Mouse (Mus musculus) heart, adult 2 months (tissue): ENCODE results near the gene Nudt11. TPM values are rescaled to one million over a fixed set of nuclear protein-coding genes. Genes with fewer than 3 reads are reported as not detected.
"Not testable (repeated sequence)": the region's sequence is repeated elsewhere in the genome, so short reads cannot be mapped to it uniquely, and the experiment has no call there.

Source experiments
- DNase-seq, 2 experiments: peaks; one replicate each; pipeline ENCODE4 v3.0.0; 2021
- H3K27ac ChIP-seq: fragments of 200-600 bp; 2 replicates; pipeline ENCODE4 v1.8.1; 2022
- H3K27me3 ChIP-seq: fragments of 200-500 bp; 2 replicates; pipeline ENCODE4 v1.6.1; 2012; ENCODE audit warnings: mild to moderate bottlenecking, low read length, inconsistent platforms, mixed read lengths; ENCODE audit not compliant: control insufficient read depth, insufficient read depth
- H3K36me3 ChIP-seq: fragments of 200-500 bp; 2 replicates; pipeline ENCODE4 v1.6.1; 2012; ENCODE audit warnings: low read length, inconsistent platforms; ENCODE audit not compliant: control insufficient read depth, insufficient read depth
- H3K4me1 ChIP-seq: fragments of 200-500 bp; 2 replicates; pipeline ENCODE4 v1.6.1; 2011; ENCODE audit warnings: low read length; ENCODE audit not compliant: control insufficient read depth, insufficient read depth
- H3K4me3 ChIP-seq: fragments of 200-600 bp; 2 replicates; pipeline ENCODE4 v1.8.1; 2022
- H3K79me2 ChIP-seq: fragments of 200-500 bp; replicated peaks from 2 replicates; pipeline ENCODE4 v1.6.1; 2012; ENCODE audit warnings: mild to moderate bottlenecking, inconsistent platforms, low read length, moderate library complexity, mixed read lengths; ENCODE audit not compliant: control insufficient read depth, insufficient read depth
- H3K9ac ChIP-seq: fragments of 200-500 bp; 2 replicates; pipeline ENCODE4 v1.6.1; 2012; ENCODE audit warnings: low read depth, mild to moderate bottlenecking, control low read depth, inconsistent platforms, low read length, mixed read lengths
- CTCF ChIP-seq: fragments of 200-600 bp; IDR thresholded peaks from 2 replicates; pipeline ENCODE4 v1.8.1; 2022; ENCODE audit warnings: antibody characterized with exemption, mild to moderate bottlenecking, moderate library complexity
- EP300 ChIP-seq: fragments of 200-500 bp; IDR thresholded peaks from 2 replicates; pipeline ENCODE4 v1.6.1; 2011; ENCODE audit warnings: low read depth, low read length, control low read depth; ENCODE audit not compliant: insufficient read depth
- POLR2A ChIP-seq: fragments of 200-500 bp; IDR thresholded peaks from 2 replicates; pipeline ENCODE4 v1.6.1; 2011; ENCODE audit warnings: mild to moderate bottlenecking, low read depth, low read length, control low read depth; ENCODE audit not compliant: insufficient read depth
- WGBS: fragments of 180-500 bp; shearing (Covaris S2); methylation state at CpG from one replicate; pipeline ENCODE4 v1.1.7; 2018; 5-methylcytosine and 5-hydroxymethylcytosine counted together
- intact Hi-C: fragments of 180-260 bp; cut with DNase I; formaldehyde crosslinking; loops from one replicate; pipeline ENCODE4 v1.15.1; 2025
- long read RNA-seq: library from polyadenylated mRNA; stranded (forward); transcript quantifications from one replicate; pipeline ENCODE4 v2.0.0, GENCODE M21; 2021
- polyA plus RNA-seq: library from polyadenylated mRNA; depleted of rRNA; stranded (reverse); fragments of >200 nt; gene quantifications from 2 replicates; pipeline ENCODE4 v1.2.3, GENCODE M21; 2012; rRNA removed
- total RNA-seq, 2 experiments: library from RNA; stranded (reverse); gene quantifications; 2 replicates each; pipeline ENCODE4 v1.2.3; 2021

Nudt11 gene
- 1 to 10 TPM in 1 of 2 experiments, under 1 TPM in 1; 0.93 to 1.6 TPM for total RNA-seq
- polyA plus RNA-seq: 0.70 and 1.00 TPM in 2 replicates
- long read RNA-seq, partial matches to known transcripts: 0 of 1 reads
- long read RNA-seq, other reads (novel, unspliced or antisense): 0 of 1 reads

DNA sequence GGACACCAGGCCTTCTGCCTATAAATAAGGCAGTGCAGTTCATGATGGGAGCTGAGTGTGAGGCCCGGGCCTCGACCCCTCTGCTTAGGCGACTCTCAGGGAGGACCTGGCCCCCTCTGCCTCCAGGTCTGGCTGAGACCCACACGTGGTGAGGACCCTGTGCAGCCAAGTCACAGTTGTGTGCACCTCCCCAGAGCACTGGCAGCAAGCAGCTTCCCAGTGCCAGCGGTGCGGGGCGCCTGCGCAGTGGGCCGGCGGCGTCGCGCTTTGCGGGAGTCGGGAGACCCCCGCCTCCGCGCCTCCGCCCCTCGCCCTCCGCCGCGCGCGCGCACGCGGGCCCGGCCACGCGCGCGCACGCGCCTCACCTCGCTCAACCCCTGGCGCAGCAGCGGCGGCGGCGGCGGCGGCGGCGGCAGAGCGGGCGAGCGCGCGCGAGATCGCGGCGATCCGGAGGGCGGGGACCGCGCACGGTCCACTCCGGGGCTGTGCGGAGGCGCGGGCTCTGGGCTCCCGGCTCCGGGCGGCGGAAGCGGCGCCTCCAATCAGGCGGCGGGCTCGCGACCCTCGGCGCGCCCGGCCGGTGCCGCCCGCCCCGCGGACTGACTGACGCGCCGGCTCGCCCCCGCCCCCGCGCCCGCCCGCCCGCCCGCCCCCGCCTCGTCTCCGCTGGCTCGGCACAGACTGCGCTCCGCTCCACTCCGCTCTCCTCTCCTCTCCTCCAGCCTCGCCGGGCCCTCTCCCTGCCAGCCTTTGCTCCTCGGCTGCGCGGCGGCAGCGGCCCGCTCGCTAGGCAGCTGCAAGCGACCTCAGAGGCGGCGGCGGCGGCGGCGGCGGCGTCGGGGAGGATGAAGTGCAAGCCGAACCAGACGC lies at the start of gene Nudt11:
Gene Nudt11, plus strand, starts transcription at position 388 of the 870 bp plus-strand sequence.
- H3K4me3 ChIP-seq, H3K79me2 ChIP-seq, H3K27ac ChIP-seq, intact Hi-C loops, H3K27me3 ChIP-seq, H3K4me1 ChIP-seq, H3K36me3 ChIP-seq, H3K9ac ChIP-seq: not testable (repeated sequence)
- DNase-seq: peak; percentile 3 to 23
- no CpG with 5 or more reads among the region's 121 CpGs for WGBS

DNA sequence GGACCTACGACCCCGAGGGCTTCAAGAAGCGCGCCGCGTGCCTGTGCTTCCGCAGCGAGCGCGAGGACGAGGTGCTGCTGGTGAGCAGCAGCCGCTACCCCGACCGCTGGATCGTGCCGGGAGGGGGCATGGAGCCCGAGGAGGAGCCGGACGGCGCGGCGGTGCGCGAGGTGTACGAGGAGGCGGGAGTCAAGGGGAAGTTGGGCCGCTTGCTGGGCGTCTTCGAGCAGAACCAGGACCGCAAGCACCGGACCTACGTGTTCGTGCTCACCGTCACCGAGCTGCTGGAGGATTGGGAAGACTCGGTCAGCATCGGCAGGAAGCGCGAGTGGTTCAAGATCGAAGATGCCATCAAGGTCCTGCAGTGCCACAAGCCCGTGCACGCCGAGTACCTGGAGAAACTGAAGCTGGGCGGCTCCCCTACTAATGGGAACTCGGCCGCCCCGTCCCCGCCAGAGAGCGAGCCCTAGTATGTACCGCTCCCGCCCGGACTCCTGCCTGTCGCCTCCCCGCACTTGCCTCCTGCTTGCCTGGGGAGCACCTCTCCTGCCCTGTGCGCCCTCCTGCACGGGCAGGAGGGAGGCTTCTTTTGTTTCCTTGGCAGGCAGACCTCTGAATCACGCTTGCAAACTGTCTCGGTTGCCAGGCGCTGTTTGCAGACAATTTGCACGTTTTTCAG lies 822 bp downstream of the Nudt11 start:
- H3K4me1 ChIP-seq, H3K27me3 ChIP-seq, H3K9ac ChIP-seq, H3K4me3 ChIP-seq, H3K79me2 ChIP-seq, intact Hi-C loops, DNase-seq, H3K27ac ChIP-seq, H3K36me3 ChIP-seq: not testable (repeated sequence)
- WGBS: 10% methylated on average over 9 of the region's 60 CpGs

GRCm38 (mm10) chrX:6061563-6061962 lies 14.3 kb downstream of the Nudt11 start:
- 41% methylated on average over 1 of the region's 1 CpGs for WGBS
- no peak overlapping the region for H3K9ac ChIP-seq

DNA sequence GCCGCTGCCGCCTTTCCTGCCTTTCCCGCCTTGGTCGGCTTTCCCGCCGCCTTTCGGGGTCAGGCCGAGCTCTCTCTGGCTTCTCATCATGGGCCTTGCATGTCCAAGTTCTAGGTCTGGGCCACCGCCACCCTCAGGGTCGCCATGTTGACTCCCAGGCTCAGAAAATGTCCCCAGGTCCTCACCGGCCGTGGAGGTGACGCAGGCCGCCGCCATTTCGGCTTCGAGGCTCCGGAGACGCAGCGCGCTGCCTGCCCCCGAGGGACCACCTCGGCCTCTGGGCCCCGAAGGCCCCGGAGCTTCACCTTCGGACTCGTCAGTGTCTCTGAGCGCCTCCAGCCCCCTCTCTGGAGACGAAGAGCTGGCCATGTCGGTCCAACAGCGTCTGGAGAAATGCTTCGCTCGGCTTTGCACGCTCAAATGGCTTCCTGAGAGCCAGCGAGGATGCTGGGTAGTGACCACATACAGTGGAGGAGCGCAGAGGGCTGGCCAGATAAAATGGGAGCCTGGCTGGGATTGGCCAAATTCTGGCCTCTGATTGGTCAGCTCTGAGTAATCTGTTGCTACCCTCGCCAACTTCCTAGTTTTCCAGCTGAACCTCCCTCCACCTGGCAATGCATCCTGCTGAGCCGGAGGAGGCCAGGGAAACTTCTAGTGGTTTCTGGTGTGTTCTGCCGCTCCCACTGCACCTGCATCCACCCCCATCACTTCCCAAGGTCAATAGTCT lies 35.9 kb downstream of the Nudt11 start, which contains the start of gene AU022751:
Gene AU022751, minus strand, starts transcription at position 466 of the 727 bp plus-strand sequence.
- Histone ChIP-seq H3K27me3 (no peaks in the 10 kb centered on the region), H3K36me3 (no peaks in the 10 kb centered on the region), H3K4me3 (no peak within 1 kb of the TSS), H3K9ac (no peak within 1 kb of the TSS), H3K79me2 (no peaks in the 10 kb centered on the region), H3K4me1 (no peaks in the 10 kb centered on the region), H3K27ac (no peak within 1 kb of the TSS)
- intact Hi-C loops: no loop called here
- DNase-seq: no peak
- WGBS: 86% methylated on average over 37 of the region's 39 CpGs
- TF ChIP-seq EP300 (no peak), CTCF (no peak), POLR2A (no peak)

More at GRCm38 (mm10) chrX:6061563-6061962, 14.3 kb downstream of the Nudt11 start:
- TF ChIP-seq EP300: no peak
- no peak for TF ChIP-seq POLR2A
- TF ChIP-seq CTCF: no peak
- DNase-seq: no peak
- no peaks in the 10 kb centered on the region for H3K27me3 ChIP-seq
- no peaks in the 10 kb centered on the region for H3K4me1 ChIP-seq
- H3K27ac ChIP-seq: no peak overlapping the region
- no peak overlapping the region for H3K4me3 ChIP-seq
- no peaks in the 10 kb centered on the region for H3K36me3 ChIP-seq
- intact Hi-C loops: no loop called here
- no peaks in the 10 kb centered on the region for H3K79me2 ChIP-seq

- no peaks in the 10 kb centered on the region for H3K4me1 ChIP-seq
- no peak overlapping the region for H3K9ac ChIP-seq
- no peak overlapping the region for H3K4me3 ChIP-seq
- no peaks in the 10 kb centered on the region for H3K36me3 ChIP-seq
- H3K79me2 ChIP-seq: no peaks in the 10 kb centered on the region
- H3K27me3 ChIP-seq: no peaks in the 10 kb centered on the region
- TF ChIP-seq CTCF (no peak), POLR2A (no peak), EP300 (no peak)
- DNase-seq: no peak
- 27% methylated on average over 12 of the region's 12 CpGs for WGBS
- no peak overlapping the region for H3K27ac ChIP-seq
- intact Hi-C loops: no loop called here
Measured at GRCm38 (mm10) chrX:6091547-6091946, 44.3 kb downstream of the Nudt11 start.
